Mouse (Mus musculus) left cerebral cortex, postnatal 10 days (tissue): Measurements from ENCODE around the gene Gm2a. TPM values are rescaled to one million over a fixed set of nuclear protein-coding genes. Genes with fewer than 3 reads are reported as not detected.

Source experiments
- DNase-seq, 2 experiments: peaks; one replicate each; pipeline ENCODE4 v3.0.0; 2021 to 2022; ENCODE audit warnings: low spot score in 2 of 2, mixed read lengths in 1 of 2; ENCODE audit errors: extremely low spot score in 1 of 2
- intact Hi-C: fragments of 180-260 bp; cut with DNase I; formaldehyde crosslinking; loops from one replicate; pipeline ENCODE4 v1.15.1; 2025
- total RNA-seq, 2 experiments: library from RNA; stranded (reverse); gene quantifications; 2 replicates each; pipeline ENCODE4 v1.2.3; 2021

The Gm2a gene
- total RNA-seq, 2 experiments from 2014 or later = 43.8 to 45.2 TPM

DNA sequence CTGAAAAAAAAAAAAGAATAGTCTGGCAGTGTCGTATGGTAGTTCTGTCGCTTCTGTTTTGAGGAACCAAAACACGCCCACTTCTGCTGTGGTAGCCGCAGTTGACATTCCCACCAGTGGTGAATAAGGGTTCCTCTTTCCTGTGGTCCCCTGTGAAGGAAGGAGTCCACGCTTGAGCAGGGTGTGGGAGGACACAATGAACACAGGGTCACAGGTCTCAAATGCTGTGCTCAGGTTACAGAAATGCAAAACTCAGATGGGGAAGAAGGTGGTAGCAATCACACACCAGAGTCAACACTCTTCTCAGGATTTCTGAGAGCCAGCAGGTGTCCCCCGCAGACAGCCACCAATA, 57.1 kb downstream of the Gm2a start:
- DNase-seq = no peak
- intact Hi-C loops = loop anchor here (5.0 kb wide), 1 partner anchor 158 kb away; no protein-coding TSS in a partner anchor

DNA sequence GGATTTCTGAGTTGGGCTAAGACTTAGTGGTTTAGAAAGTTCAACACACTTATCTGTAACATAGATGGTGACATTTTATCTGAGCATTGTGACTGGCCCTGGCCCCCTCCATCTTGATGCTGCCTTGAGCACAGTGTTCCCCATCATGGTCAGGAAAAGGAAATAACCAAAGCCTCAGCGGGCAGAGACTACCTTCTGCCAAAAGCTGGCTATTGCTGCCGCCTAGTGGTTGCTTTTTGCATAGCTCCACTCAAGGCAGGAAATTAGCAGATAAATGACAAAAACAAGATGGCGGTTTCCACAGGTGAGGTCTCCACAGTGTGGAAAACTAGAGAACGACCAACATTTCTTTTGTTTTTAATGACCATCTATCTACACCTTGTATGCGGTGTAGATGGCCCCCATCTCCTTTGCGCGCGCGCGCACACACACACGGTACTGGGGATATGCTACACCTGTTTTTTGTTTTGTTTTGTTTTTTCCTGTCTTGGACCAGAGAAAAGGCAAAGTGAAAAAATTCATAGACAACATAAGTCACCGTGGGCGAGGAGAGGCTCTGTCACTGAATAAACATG, 61.0 kb downstream of the Gm2a start:
- peak; percentile 74 to 84 for DNase-seq
- intact Hi-C loops = loop anchor here (5.0 kb wide), 1 partner anchor 162 kb away; no protein-coding TSS in a partner anchor

Other genes starting within 250 kb of the Gm2a start
- 10 to 100 TPM; 22.1 to 25.0 TPM for gene Lyrm7, start 237.2 kb upstream of the Gm2a start, total RNA-seq
- 100 to 1,000 TPM; 326 to 345 TPM for gene Hint1, start 231.7 kb upstream of the Gm2a start, total RNA-seq
- gene Gpx3, start 195.7 kb upstream of the Gm2a start, total RNA-seq = 10 to 100 TPM in 1 of 2 experiments, 1 to 10 TPM in 1; 9.7 to 10.2 TPM
- gene Tnip1, start 135.2 kb upstream of the Gm2a start, total RNA-seq = 10 to 100 TPM; 28.2 to 31.0 TPM
- gene Anxa6, start 64.7 kb upstream of the Gm2a start, total RNA-seq = 10 to 100 TPM; 82.6 to 85.7 TPM
- under 1 TPM; 0.36 to 0.56 TPM for gene Ccdc69, start 20.0 kb upstream of the Gm2a start, total RNA-seq
- gene Slc36a3, start 53.6 kb downstream of the Gm2a start, total RNA-seq = not detected
- under 1 TPM; 0.17 to 0.63 TPM for gene Slc36a2, start 87.0 kb downstream of the Gm2a start, total RNA-seq
- 10 to 100 TPM; 58.5 to 59.0 TPM for gene Slc36a1, start 106.2 kb downstream of the Gm2a start, total RNA-seq
- under 1 TPM; 0.32 to 0.63 TPM for gene Fat2, start 238.4 kb downstream of the Gm2a start, total RNA-seq